Mouse (Mus musculus): ENCODE results near the gene Cry1.

Gene Cry1

DNA sequence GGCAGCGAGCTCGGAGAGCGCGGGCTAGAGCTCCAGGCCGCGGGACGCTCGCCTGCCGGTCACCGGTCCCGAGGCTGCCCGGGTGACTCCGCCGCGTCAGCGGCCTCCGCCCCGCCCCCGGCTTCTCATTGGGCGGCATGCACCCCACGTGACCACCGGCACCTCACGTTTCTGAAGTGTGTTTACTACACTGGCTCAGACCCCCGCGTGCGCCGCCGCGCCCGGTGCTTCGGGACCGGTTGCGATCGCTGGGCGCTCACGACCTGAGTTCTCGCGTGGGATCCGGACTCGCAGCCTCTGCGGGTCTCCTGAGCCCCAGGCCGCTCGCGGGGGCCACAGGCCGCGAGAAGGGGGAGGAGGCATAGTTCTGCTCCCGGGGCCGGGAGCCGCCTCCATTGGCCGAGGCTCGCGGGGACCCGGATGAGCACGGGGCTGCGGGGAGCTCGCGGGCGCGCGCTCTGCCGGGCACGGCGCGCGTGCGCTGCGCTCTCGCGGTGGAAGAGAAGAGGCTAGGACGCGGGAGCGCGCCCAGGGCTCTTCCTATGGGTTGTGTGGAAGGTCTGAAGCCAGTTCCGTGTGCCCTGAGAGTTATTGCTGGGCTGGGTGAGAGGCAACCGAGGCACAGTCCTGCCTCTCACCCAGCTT lies at the start of gene Cry1:
Cry1 (minus strand) TSS at position 101 of the 645 bp plus-strand sequence.
- WGBS, result under 1% methylated on average over 74 of the region's 75 CpGs

DNA sequence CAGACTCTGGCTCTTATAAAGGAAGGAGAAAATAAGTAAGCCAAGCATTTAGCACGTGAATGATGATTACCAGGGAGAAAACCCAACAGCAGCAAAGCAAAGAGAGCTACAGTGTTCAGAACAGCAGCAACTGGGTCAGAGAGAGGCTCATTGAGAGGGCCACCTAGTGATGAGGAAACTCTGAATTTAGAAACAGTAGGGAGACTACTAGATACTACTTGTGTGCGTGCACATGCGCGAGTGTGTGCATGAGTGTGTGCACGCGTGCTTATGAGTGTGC lies 36.8 kb upstream of the Cry1 start:
- WGBS, result 66% methylated on average over 6 of the region's 6 CpGs

DNA sequence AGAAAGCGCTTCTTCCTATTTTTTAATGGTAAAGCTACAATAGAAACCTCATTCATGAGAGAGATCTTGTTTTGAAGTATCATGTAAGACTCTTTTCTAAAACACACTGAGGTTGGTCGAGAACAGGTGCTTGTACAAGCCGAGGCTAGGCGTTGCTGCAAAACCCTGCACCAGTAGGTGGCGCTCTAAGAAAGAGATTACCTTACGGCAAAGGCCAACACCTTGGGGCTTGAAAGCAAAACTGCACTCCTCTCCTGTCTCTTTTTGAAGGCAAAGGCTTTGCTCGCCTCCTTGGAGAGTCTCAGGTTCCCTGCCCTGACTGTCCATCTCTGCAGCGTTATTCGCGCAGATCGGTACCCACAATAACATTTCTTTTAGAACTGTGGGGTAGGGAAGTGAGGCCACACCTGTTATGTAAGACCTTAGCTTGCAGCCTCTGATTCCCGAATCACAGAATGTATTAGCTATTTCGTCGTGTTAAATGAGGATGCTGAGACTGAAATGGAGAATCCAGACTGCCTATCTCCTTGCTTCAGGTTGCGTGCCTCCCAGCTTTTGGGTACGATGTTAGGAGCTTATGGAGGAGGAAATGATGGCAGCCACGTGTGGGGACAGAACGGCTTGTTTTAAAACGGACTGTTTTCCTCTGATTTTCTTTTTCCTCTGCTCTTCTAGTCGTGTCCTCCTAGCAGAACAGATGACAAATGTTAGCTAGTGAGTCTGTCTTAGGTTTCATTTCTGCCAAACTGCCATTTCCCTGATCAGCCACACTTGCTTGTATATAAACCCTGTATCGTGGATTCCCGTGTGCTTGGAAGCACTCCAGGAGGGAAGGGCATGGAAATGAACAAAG lies 36.3 kb upstream of the Cry1 start:
- WGBS, result 11% methylated on average over 22 of the region's 22 CpGs

DNA sequence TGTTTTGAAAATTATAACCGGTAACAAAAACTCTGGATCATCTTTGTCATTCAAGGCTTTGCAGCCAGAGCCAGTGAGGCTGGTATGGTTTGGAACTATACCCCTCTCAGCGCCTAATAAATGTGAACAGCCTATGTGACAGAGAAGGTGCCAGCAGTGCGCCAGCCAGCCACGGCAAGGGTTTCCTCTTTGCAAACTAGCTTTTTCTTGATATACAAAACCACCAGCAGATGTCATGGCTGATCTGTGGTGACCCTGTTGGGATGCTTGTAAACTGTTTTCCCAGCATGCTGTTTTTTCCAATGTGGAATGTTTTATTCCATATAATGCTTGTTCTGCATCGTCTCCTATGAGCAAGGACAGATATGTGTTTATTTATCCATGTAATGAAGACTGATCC lies 30.0 kb upstream of the Cry1 start:
- WGBS, result 53% methylated on average over 5 of the region's 5 CpGs

DNA sequence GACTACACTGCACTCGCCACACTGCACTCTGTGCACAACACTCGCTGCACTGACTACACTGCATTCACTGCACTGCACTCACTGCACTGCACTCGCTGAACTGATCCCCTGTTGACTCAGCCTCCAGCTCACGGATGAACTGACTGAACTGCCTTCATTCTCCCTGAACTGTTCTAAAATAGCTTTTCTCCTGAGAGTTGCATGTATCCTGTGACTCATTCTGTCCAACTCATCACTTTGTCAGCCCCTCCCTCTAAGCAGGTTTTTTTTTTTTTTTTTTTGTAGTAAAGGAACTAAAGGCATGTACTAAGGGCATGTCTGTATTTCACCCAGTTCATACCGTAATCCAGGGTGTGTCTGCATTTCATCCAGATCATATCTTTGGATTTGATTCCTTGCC lies 26.8 kb upstream of the Cry1 start:
- WGBS, result 78% methylated on average over 5 of the region's 5 CpGs

DNA sequence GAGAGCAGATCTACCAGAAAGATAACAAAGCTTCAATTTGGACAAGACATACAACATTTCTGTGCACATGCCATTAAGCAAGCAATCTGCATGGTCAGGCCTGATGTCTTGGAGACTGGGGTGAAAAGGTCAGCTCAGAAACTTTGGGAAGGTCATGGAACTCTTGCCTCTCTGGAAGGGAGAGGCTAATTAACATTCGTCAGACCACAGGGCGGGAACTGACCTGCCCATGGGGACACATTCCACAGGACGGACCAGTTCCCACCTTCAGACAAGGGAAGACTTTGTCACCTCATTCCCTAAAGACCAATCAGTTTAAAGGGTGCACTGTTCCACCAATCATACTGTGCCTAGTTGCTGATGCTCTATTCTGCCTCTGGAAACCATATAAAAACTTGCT lies 25.3 kb upstream of the Cry1 start:
- 94% methylated on average over 3 of the region's 3 CpGs for WGBS

DNA sequence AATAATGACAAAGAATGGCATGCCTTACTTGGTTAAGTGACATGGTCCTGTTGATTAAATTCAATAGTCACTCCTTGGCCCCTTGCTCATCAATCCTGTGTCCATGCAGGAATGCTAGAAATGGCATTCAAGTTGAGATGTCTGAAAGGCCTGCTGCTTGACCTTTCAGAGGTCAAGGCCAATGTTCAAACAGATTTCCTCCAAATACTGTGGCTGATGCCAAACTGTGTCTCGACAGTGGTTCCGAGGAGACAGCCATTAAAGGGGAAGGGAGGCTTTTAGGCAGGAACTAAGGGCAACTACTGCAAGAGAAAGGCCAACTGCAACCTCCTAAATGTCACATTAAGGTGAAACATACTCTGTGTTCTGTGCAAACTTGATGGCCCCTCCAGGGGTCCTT lies 20.5 kb upstream of the Cry1 start:
- 88% methylated on average over 2 of the region's 2 CpGs for WGBS

DNA sequence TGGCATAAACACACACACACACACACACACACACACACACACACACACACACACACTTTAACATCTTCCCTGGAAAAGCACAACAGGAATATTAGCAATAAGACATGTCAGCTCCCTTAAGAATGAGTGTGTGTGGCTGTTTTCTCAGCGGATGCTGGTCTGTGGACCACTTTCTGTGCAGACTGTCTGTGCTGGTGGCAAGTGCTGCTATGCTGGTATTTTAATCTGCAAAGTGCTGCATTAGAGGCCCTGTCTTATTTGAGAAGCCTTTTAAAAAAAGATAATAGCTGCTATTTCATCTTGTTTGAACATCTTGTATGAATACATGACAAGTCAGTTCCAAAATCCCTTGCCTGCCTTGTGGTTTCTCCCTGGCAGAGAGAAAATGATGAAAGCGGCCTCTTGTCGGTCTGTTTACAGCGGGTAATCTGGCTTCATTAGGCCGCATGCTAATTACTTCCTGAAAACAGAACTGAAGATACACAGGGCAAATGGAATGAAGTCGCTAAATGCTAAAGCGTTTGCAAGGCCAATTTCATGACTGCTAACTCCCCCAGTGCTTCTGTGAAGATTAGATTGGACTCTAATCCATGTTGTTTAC lies 19.5 kb upstream of the Cry1 start:
- WGBS, result 59% methylated on average over 7 of the region's 7 CpGs

DNA sequence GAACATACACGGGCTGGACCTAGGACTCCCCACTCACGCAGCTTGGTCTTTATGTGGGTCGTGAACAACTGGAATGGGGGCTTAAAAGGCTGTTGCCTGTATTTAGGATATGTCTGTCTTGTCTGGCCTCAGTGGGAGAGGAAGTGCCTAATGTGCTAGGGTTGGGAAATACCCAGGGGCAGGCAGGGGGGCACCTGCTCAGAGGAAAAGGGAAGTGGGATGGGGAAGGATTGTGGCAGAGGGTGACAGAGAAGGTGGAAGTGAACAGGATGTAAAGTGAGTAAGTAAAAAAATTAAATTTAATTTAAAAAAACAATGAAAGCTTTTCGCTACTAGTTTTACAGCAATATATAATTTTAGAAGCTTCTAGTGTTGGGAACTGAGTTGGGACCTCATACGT lies 9.7 kb upstream of the Cry1 start:
- WGBS, result 78% methylated on average over 5 of the region's 5 CpGs

DNA sequence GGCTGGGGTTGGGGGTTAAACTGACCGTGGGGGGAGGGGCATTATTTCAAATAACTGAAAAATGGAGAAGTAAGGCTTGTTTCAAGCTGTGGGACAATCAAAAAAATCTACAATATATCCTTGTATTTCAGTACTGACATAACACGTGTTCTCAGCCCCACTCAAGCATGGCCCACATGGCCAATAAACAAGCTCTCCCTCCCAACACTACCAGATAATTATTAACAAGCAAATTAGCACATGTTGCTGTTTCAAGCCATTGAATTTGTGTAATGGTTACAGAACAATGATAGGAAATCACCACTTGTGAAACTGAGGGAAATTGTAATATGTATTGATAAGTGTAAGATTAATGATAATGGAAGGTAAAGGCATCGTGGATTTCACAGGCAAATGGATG lies 8.5 kb upstream of the Cry1 start:
- WGBS, result 84% methylated on average over 3 of the region's 3 CpGs

DNA sequence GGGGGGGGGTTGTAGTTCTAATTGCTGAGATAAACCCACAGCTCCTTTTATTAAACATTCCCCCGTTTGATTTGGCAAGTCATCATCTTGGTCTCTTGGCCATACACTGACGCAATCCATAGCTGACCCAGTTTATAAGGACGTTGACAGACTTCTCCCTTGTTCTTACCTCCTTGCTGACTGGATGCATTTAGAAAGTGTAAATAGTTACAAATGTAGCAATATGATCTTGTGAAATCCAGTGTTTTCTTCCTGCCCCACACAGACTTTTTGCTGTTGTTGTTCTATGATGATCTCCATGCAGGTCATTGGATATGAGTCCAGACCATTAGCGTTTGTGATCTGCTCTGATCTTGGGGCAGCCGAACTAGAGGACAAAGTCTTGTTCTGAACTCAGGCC lies 5.1 kb upstream of the Cry1 start:
- 81% methylated on average over 5 of the region's 5 CpGs for WGBS

DNA sequence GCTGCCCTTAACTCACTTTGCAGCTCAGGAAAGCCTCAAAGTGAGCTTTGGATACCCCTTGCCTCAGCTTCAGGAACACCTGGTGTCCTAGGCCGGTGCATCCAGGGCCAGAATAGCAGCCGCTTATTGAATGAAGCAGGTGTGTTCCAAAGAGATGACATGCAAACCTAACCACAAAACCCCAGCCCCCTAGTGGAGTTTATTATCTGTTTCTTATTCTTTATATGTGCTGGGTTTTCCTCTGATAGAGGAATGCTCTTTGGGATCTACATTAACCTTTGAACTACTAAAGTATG lies 1.6 kb upstream of the Cry1 start:
- WGBS, result 97% methylated on average over 2 of the region's 2 CpGs

DNA sequence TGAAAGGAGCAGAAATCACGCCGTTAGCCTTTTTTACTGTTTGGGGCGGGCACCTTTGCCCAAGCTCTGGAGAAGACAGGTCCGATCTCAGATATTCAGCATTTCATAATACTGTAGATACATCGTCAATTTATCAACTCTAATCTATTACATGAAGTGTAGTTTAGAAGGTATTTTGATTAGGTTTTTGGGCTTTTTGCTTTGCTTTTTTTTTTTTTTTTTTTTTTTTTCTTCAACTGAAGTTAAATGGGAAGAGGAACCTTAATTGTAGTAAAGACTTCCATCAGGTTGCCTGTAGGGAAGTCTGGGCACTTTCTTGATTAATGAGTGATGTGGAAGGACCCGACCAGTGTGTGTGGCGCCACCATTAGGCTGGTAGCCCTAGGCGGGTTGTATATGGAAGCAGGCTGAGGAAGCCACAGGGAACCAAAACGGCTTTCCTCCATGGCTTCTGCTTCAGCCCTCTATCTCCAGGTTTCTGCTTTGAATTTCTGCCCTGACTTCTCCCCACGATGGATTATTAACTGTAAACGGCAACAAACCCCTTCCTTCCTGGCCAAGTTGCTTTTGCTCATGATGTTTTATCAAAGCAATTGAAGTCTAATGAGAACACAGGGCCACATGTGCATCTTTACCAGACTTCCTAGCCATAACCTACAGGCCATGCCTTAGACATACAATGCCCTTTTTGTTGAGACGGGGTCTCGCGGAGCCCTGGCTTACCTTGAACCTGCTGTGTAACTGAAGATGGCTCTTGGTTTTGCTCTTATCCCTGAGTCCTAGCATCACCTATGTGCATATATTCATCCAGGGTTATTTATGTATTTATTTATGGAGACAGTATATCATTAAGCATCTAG lies 1.0 kb upstream of the Cry1 start:
- 24% methylated on average over 14 of the region's 14 CpGs for WGBS

DNA sequence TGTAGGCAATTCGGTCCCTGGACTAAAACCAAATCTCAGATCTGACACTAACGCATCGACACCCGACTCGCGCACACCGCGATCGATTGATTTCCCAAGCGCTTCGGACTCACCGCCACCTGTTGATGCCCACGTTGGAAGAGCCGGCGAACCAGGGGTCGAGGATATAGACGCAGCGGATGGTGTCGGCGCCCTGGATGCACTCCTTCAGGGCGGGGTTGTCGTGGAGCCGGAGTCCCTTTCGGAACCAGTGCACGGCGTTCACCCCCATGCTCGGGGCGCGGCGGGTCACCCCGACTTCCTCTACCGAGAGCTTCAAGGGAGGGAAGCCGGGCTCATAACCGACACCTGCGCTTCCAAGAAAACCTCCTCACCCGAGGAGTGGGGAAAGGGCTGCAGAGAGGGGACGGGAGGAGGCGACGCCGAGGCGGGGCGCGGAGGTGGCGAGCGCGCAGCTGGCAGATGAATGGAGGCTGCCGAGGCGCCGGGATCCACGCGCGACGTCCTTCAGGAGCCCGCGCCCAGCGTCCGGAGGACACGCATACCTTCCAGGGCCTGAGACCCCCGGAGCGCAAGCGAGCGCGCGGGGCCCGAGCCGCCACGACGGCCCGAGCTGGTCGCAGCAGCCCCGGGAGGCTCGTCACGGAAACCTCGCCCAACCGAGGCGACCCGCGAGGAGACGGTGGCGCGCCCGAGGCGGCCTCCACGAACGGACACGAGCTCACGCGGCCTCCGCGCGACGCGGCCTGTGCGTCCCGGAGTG lies 482 bp downstream of the Cry1 start:
- under 1% methylated on average over 95 of the region's 95 CpGs for WGBS

DNA sequence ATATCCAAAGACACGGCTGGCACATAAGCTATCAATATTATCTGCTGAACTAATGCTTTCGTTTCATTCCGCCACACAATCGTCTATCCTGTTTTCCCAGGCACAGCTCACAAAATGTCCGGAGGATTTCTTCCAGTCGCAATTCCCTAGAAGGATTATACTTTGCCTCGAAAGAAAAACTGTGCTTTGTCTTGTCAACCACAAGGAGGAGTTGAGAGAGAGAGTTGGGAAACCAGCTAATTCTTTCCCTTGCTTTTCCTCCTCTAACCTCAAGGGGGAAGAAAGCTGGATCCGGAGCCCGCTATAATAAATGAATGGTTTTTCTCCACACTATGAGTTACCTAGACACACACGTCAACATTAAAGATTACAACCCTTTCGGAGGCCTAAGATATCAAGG lies 1.2 kb downstream of the Cry1 start:
- WGBS, result 1% methylated on average over 11 of the region's 11 CpGs

DNA sequence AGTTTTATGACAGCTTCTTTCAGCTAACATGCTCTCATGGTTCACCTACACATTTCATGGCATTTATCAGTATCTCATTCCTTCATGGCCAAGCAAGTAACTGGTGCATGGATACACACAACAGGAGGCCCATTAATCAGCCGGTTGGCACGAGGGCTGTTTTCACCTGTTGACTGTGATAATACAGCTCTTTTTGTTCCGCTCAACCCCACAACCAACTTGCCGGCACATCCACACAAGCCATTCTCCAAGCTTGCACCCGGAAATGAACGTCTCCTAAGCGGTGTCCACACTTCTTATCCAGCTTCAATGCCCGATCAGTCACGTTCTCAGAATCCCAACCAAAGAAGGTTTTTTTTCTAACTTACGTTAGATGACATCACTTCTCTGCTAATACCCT lies 2.1 kb downstream of the Cry1 start:
- WGBS, result 72% methylated on average over 10 of the region's 10 CpGs

DNA sequence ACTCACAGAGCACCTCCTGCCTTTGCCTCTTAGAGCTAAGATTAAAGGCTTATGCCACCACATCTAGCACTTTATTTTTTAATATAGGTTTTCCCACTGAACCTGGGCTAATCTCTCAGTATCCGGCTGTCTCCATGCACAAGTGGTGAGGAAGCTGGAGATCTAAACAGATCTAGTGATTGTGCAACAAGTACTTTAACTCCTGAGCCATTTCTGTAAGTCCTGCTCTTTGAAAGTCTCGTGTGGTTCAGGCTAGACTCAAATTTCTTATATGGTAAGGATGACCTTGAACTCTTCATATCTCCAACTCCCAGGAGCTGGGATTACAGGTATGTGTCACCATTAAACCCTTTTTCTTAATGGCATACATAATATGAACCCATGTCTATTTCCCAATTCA lies 8.2 kb downstream of the Cry1 start:
- WGBS, result 84% methylated on average over 2 of the region's 2 CpGs

DNA sequence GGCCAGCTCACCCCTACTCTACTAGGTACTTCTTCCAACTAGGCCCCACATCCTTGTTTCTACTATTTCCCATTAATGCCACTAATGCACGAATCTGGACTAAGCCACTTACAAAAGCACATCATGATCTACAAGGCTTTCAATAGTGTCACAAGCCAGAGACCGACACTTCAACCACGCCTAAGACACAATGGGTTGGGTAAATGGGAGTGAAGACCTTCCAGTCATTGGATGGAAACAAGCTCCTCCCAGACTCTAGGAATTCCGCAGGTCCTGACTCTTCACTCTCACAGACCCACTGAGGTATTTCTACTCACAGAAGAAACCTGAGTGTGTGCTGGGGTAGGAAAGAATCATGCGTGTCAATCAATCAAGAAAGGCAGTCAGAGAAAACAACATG lies 19.6 kb downstream of the Cry1 start:
- WGBS, result 88% methylated on average over 5 of the region's 5 CpGs

DNA sequence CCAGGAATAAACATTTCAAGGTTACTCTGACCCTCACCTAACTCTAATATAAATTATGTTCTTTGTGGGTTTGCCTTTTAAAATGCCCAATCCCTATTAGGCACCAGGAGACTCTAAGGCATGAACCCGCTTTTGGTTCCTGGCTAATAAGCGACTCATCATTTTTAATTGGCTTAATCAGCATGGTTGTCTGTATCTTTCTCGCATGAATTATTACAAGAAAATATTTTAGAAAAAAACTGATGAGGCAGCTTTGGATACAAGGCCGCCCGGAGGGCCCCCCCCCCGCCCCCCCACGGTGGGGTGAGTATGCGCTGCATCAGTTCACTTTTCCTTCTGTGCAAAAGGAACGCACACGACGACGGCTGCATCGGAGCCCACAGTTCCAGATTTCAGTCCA lies 20.1 kb downstream of the Cry1 start:
- WGBS, result 89% methylated on average over 13 of the region's 13 CpGs

DNA sequence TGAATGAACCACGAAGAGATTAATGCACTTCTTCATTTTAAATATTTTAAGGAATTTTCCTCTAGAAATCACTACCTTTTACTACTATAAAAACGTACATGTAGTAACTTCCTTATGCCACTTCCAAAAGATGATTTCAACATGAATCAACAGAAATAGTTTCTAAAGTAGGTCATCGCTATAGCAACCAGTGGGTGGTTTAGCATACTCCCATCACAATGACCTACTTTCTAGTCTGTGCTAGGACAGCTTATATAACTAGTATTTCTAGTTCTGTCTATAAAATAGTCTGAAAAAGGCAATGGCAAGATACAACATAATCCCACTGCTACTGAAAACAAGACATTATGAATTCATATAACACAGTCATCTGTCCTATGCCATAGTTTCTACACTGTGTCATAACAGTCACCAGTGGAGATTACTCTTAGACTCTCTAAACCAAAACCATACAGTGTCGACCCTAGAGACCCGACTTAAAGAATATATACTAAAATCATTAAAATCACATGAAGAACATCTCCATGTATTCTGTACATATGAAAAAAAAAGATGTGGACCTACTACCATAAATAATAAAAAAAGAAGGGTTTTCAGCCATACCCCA lies 23.0 kb downstream of the Cry1 start:
- 42% methylated on average over 5 of the region's 5 CpGs for WGBS

DNA sequence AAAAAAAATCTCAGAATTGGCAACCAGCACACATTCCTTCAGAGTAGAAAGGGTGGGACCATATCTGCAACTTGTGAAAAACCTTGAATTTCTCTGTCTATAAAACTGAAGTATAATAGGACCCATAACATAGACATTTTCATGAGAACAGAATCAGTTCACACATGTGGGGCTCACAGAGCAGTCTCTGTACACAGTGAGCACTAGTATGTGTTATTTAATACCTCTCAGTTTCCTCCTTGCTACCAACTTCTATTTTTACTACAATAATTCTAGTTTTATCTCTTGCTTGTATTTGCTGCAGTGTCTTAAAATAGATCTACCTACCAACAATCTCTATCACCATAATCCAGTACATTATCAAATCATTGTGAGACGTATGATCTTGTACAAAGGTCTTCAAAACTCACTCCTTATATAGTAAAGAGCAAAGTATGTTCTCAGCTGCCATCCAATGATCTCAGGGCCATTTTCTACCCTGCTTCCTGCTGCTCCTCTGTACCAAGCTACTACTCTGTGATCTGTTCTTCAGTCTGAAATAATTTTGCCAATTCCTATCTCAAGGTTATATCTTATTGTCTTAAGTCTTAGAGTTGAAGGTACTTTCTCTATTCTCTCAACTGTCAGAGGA lies 24.8 kb downstream of the Cry1 start:
- WGBS, result 82% methylated on average over 1 of the region's 1 CpGs
